Mouse (Mus musculus): ENCODE measurements around the gene Ctc1.
"Not testable (repeated sequence)": the region's sequence is repeated elsewhere in the genome, so short reads cannot be mapped to it uniquely, and the experiment has no call there.

The Ctc1 gene

DNA sequence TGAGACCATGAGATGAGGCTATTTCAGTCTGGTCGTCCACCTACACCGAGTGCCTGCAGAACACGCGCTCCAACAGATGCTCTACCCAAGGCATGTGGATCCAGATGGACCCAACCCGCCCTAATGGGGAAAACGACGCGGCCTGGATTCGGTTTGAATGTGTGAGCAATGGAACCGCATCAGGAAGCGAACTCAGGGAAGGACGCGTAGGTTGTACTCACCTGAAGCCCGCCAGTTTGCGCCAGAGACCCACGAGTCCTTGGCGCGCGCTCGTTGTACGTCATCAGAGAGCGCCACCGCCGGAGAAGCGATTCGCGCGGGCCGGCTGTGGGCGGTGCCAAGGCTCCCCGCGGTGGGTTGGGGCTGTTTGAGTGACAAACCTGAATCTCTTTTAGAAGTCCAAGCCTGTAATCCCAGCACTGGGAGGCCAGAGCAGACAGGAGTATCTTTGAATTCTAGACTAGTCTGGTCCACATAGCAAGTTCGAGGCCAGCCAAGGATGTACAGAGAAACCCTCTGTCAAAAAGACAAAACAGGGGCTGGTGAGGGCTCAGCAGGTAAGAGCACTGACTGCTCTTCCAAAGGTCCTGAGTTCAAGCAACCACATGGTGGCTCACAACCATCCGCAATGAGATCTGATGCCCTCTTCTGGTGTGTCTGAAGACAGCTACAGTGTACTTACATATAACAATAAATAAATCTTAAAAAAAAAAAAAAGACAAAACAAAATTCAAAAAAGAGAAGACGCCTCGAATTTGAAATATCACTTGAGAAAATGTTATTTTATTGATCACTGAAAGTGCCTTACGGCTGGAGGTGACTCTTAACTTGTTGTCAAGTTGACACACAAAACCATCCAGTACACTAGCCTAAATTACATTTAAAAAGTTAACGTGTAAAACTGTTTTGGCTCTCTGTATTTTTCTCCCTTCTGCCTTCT lies 7.3 kb upstream of the Ctc1 start, which contains the start of gene Pfas:
Gene Pfas (minus strand): TSS at position 279 of the 940 bp plus-strand sequence.
- peak; percentile 94 for DNase-seq

DNA sequence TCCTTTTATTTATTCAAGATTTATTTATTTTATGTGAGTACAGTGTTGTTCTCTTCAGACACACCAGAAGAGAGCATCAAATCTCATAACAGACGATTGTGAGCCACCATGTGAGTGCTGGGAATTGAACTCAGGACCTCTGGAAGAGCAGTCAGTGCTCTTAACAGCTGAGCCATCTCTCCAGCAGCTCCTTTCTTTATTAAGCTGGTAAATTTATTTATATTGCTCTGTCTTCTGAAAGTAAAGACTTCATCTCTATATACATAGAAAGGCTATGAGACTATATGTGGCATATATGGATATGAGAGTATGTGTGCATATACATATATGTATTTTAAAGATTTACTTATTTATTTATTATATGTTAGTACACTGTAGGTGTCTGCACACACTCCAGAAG lies 6.2 kb upstream of the Ctc1 start:
- no peak for DNase-seq

DNA sequence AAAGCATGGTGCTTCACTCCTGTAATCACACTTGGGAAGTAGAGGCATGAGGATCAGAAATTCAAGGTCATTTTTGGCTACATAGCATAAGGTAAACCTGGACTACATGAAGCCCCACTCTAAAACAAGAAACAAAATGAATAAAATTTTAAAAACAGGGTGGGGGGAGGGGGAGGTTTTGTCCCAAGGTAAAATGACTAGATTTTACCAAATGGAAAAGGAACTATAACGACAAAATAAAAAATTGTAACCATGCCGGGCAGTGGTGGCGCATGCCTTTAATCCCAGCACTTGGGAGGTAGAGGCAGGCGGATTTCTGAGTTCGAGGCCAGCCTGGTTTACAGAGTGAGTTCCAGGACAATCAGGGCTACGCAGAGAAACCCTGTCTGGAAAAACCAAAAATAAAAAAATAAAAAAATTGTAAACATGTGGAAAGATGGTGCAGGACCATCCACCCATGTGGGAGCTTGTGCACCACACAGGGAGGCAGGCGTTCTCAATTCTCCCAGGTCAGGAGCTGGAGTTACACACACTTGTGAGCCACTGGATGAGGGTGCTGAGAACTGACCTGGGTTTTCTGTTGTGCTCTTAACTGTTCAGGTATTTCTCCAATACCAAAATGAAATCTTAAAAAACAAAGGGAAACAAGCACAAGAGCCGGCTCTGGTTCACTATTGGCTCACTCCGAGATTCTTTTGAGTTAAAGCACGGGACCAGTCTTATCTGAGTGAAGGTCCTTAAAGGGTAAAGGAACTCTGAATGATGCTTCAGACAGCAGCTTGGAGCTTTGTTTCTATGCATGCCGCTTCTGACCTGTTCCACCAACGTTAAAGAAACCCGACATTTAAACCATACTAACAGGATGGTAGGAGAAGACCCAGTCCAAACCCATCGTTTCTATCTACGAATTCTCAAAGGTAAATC lies 5.0 kb upstream of the Ctc1 start:
- DNase-seq = no peak

DNA sequence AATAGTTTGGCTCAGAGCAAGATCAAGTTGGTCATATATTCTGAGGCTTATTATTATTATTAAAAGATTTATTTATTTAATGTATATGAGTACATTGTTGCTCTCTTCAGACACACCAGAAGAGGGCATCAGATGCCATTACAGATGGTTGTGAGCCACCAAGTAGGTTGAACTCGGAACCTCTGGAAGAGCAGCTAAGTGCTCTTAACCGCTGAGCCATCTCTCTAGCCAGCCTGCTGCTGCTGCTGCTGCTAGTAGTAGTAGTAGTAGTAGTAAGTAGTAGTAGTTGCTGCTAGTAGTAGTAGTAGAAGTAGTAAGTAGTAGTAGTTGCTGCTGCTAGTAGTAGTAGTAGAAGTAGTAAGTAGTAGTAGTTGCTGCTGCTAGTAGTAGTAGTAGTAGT lies 4.3 kb upstream of the Ctc1 start:
- not testable (repeated sequence) for DNase-seq

DNA sequence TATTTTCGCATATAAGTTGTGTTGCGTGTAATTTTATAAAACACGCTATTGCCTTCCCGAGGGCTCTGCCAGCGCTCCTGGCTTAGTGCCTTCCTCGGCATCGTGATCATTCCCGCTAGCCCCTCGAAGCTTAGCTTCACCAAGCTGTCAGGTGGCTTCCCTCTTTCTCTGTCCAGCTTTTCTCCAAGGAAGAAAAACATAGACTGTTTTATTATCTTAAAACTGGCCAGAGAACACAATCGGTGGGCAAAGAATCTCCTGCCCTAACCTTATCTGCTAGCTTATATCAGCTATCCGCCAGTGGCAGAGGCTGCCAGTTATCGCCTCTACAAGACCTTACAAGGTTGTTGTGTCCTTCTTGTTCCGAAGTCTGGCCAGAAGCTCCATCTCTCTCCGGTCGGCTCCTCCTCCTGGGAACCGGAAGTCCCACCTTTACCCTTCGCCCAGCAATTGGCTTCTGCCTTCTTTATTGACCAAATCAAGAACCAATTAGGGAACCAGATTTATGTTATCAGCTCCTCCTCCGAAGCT lies 3.6 kb upstream of the Ctc1 start:
- DNase-seq = peak; percentile 81

DNA sequence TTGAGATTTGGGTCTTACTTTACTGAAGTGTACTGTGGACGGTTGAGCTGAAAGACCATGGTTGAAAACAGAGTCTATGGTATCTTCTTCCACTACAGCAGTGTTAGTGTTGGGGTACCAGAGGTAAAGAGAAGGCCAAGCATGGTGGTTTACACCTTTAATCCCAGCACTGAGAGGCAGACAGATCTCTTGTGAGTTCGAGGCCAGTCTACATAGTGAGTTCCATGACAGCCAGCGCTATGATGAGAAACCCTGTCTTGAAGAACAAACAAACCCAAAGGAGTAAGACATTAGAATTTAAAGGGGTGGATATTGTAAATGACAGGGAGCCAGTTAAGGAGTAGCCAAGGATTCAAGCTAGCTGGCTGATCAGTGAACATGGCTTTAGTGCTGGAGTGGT lies 1.0 kb downstream of the Ctc1 start:
- no peak for DNase-seq

DNA sequence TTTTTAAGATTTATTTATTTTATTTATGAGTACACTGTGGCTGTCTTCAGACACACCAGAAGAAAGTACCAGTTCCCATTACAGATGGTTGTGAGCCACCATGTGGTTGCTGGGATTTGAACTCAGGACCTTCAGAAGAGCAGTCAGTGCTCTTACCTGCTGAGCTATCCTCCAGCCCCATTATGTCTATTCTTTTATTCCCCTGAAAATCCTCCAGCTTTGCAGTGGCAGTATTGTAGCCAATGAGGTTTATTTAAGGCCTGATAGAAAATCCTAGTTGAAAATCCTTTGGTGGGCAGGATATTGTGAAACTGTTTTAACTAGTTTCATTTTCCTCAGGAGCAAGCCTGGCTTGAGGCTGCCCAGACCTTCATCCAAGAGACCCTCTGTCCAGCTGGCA lies 5.0 kb downstream of the Ctc1 start:
- DNase-seq = no peak

DNA sequence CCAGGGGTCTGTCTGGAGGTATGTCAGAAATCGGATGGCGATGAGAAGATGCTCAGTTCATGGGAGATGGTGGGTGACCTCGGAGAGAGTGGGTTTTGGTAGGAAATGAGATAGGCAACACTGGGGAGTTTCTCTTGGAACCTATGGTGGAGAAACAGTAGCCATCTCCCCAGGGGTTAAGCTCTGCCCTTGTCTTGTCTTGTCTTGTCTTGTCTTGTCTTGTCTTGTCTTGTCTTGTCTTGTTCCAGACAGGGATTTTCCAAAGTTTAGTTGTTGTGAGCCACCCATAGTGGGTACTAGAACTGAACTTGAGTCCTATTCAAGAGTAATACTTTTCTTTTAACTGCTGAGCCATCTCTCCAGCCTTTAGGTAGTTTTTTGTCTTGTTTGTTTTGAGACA lies 10.9 kb downstream of the Ctc1 start:
- no peak for DNase-seq

DNA sequence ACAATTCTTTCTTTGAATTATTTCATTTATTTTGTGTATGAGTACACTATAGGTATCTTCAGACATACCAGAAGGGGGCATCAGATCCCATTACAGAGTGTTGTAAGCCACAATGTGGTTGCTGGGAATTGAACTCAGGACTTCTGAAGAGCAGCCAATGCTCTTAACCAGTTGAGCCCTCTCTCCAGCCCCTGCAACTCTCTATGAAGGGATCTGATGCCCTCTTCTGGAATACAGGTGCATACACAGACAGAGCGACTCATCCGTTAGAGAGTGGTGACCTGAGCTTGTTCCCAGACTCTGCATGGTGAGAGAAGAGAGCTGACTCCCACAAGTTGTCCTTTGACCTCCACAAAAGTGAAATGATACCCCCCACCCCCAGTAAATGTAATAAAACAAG lies 13.1 kb downstream of the Ctc1 start:
- no peak for DNase-seq

DNA sequence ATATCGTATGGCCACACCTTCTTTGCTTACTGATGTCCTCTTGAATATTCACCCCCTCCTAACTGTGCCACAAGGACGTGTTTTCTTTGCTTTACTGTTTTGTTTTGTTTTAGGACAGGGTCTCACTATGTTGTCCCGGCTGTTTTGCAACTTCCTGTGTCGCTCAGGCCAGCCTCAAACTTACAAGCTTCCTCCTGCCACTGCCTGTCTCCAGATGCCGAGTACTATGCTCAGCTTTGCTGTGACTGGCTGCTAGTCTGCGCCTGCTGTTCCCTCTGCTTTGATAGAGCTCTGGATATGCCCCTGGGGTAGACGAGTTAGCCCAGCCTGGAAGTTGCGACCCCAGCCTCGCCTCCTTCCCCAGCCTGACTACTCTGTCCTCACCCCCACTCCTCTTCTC lies 17.8 kb downstream of the Ctc1 start:
- DNase-seq = no peak

DNA sequence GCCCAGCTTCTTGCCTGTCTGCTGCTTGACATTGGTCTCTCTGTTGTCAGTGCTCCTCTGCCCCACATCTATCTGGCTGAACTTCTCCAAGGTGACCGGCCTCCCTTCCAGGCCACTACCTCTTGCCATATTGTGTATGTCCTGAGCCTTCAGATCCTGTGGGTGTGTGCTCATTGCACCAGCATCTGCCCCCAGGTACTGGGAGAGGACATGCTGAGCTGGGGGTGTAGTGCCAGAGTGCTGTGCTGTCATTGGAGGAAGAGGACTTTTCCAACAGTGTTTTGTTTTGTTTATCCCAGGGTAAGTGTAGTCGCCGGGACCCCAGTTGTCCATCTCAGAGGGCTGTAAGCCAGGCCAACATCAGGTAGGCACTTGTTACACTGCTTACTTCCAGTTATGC lies 18.9 kb downstream of the Ctc1 start:
- DNase-seq = no peak

DNA sequence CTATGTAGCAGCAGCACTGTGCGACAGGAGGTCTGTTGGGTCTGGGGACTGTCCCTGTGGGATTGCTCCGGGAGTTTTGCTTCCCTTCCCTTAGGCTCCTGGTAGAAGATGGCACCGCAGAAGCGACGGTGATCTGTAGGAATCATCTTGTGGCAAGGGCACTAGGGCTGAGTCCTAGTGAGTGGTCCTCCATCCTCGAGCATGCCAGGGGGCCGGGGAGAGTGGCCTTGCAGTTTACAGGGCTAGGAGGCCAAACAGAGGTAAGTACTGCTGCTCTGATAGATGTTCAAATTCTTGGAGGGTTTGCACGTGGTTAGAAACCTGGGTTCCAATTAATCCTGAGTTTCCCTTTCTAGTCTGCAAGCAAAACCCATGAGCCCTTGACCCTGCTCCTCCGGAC lies 19.7 kb downstream of the Ctc1 start:
- no peak for DNase-seq

DNA sequence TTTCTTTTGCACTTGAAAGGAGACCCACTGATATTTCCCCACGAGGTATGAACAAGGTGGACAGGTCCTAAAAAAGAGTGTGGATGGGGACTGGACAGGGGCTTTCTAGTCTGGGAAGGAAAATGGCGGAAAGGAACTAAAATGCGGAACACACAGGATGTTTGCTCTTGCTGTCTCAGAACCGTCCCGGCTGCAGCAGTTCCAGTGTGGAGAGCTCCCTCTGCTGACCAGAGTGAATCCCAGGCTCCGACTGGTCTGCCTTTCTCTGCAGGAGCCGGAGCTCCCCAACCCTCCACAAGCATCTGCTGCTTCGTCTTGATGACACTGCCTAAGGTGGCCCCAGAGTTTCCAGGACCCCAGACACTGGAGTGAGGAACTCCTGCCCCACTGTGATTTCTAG lies 20.1 kb downstream of the Ctc1 start:
- peak; percentile 87 for DNase-seq

DNA sequence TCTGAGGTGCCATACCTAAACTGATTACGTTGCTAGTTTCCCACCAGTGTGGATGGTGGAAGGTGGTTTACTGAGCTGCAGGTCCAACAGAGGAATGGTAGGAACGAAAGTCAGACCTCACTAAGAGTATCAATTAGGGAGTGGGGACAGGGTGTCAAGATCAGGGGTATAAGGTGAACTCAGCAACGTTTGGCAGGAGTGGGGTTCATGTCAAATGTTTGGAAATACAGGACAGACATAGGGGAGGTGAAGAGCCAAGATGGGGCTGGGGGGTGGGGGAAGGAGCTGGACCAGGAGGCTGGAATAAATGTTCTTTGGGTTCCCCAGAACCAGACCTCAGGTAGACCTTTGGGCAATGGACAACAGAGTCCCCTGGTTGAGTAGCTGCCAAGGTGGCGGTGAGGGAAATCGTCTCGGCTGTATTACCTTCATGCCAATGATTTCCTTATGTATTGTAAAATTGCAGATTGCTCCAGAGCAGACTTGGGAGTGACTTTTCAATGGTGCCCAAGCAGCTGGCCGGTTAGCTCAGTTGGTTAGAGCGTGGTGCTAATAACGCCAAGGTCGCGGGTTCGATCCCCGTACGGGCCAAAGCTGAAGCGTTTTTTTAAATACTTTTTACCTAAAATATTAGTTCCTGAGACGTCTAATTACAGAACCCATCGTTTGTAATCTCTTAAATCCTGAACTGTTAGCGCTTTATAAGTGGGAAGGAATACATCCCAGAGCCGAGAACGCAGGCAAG lies 20.9 kb downstream of the Ctc1 start:
- DNase-seq = peak; percentile 82

DNA sequence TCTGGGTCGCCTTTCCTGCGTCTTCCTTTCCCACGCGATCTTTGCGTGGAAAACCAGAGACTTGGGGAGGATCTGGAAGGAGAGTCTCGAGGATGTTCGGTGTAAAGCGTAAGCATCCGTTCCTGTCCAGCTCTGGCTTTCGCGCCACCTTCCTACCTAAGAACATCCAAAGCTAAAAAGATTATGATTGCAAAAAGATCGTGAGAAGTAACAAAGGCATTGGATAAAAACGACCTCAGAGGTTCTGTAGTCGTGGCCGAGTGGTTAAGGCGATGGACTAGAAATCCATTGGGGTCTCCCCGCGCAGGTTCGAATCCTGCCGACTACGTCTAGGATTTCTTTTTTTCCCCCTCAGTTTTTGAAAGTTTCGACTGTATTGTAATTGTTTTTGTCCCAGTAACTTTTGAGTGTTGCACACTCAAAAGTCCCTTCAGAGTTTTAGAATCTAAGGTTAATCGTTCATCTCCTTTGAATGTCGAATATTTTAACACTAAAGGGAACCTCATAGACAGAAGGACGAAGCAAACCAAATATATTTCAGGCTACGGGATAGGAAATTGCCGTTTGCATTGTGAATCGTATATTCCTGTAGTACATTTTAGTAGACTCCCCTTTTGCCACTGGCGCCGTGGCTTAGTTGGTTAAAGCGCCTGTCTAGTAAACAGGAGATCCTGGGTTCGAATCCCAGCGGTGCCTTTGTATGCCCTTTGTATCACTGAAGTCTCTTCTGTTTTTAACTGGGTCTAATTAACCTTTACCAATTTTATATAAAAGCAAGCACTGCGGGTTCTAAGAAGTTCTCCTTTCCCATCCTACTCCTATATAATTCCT lies 21.7 kb downstream of the Ctc1 start:
- peak; percentile 78 for DNase-seq

DNA sequence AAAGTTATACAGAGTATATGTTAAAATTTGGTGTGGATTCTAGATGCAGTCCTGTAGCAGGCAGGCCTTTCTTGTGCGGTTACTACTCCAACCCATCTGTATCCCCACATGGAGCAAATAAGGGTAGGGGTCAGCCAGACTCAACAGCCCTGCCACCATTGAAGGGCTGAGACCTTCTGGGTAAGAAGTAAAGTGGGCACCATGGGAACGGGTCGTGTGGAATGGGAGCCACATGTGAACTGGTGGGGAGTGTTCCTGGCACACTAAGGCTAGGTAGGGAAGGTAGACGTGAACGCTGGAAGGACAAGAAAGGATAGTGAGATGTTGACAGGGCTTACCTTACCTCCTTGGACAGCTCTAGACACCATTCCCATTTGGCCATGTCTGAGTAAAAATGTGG lies 22.5 kb downstream of the Ctc1 start:
- no peak for DNase-seq

DNA sequence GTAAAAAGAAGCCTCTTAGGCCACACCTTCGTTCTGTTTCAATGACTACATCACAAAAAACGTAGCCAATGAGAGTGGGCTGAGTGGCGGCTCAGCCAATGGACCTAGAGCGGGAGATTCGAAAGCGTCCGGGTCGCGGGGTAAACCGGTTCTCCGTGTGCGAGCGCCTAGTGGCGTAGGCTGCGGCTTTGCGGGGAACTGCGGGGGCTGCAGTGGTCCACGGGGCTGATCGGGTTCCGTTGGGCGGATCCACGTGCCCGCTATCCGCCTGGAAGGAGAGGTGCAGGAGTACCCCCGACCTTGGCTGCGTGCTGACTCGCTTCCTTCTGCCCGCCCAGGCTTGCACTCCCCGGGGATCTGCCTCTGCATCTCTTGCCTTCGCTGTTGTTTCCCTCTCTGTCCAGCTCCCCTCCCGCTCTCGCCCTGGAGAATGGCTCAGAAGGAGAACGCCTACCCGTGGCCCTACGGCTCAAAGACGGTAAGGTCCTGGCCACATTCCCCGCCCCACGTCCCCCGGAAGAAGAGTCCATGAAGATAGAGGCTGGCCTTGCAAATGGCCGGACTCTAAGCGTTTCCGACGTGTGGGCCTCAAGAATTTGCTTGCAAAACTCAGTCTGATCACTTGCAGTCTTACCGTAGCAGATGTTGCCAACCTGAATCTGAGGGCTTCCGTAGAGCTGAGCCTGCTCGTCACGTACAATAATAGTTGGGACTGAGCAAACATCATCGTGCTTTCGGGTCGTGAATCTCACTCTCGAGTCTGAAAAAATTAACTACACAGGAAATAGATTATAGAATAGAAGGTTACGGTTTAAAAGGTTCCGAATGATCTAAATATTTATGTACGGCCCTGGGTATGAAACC lies 30.1 kb downstream of the Ctc1 start, which contains the start of gene Aurkb:
Gene Aurkb (plus strand): TSS at position 117 of the 864 bp plus-strand sequence.
- DNase-seq = peak; percentile 66

DNA sequence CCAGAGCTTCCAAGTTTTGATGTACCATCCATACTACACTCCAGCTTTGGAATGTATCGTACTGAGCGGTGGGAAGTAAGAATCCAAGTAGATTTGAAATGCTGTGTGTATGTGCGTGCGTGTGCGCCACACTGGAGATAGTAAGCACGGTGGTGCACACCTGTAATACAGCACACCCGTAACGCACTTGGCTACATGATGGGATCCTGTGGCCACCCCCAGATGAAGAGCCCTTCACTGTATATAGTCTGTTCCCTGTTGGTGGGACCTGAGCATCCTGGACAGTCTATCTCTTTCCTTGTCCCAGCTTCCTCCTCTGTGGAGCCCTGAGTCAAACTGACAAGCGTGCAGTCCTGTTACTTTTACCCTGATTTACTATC lies 30.7 kb downstream of the Ctc1 start:
- DNase-seq = no peak

DNA sequence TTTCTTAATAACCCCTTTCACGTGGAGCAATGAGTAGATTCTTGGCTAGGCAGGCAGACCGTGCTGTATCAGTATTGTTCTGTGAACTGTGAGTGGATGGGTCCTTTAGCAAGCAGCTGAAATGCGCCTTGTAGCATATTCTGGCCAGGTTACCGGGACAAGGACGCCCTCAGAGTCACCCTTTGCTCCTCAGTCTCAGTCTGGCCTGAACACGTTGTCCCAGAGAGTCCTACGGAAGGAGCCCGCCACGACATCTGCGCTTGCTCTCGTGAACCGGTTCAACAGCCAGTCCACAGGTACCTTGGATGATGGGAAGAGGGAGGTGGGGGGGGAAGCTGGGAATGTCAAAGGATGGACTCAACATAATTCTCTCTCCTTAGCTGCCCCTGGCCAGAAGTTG lies 31.9 kb downstream of the Ctc1 start:
- no peak for DNase-seq

DNA sequence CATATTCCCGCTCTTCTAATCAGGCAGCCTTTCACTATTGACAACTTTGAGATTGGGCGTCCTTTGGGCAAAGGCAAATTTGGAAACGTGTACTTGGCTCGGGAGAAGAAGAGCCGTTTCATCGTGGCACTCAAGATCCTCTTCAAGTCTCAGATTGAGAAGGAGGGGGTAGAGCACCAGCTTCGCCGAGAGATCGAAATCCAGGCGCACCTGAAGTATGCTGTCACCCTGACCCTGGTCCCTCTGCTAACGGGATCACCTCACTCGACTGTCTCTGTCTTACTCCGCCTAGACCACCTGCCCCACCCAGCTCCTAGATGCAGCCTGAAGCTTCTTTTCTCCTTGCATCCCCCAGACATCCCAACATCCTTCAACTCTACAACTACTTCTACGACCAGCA lies 32.4 kb downstream of the Ctc1 start:
- no peak for DNase-seq

DNA sequence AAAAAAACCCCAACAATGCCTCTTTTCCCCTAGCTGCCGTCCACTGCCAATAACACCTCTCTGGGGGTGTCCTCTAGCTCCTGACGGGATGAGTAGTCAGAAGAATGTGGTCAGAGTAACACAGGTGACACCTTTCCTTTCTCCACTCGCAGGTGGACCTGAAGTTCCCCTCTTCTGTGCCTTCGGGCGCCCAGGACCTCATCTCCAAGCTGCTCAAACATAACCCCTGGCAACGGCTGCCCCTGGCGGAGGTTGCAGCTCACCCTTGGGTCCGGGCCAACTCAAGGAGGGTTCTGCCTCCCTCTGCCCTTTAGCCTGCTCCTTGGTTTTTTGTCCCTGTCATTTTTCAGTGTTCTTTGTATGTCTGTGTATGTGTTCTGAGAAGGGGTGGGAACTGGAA lies 35.0 kb downstream of the Ctc1 start:
- no peak for DNase-seq

Measured in right cerebral cortex, postnatal 25 days (tissue).